Mouse (Mus musculus) testis, adult 2 months (tissue): Measurements from ENCODE around the gene Zfhx3.

Source experiments
- CTCF ChIP-seq: fragments of 200-500 bp; IDR thresholded peaks from 2 replicates; pipeline ENCODE4 v1.5.1; 2012; ENCODE audit warnings: low read depth, mild to moderate bottlenecking, inconsistent platforms, low read length, moderate library complexity; ENCODE audit not compliant: control insufficient read depth, insufficient read depth, insufficient replicate concordance
- POLR2A ChIP-seq: fragments of 200-500 bp; IDR thresholded peaks from 2 replicates; pipeline ENCODE4 v1.6.1; 2012; ENCODE audit warnings: low read depth, mild to moderate bottlenecking, inconsistent platforms, low read length, moderate library complexity; ENCODE audit not compliant: control insufficient read depth

- TF ChIP-seq POLR2A: no peak
- no peak for TF ChIP-seq CTCF
These were observed 464.5 kb downstream of the Zfhx3 start for GRCm38 (mm10) chr8:108406716-108407494.
